Mouse (Mus musculus) heart, embryonic 14.5 days (tissue): ENCODE data around the gene Muc4. TPM values are rescaled to one million over a fixed set of nuclear protein-coding genes. Genes with fewer than 3 reads are reported as not detected.

ENCODE experiments used
- ATAC-seq: fragments of 200-750 bp; cut with Nextera tagmentation; 2 replicates; pipeline ENCODE4 v1.8.0; 2017; ENCODE audit warnings: low read depth, moderate TSS enrichment; ENCODE audit not compliant: insufficient number of reproducible peaks, insufficient read depth, low FRiP score
- H3K27ac ChIP-seq, 2 experiments: fragments of 200-500 bp in 1 of 2; fragments of 300-500 bp in 1 of 2; sonication (generic) in 1 of 2; replicated peaks in 1 of 2; 2 replicates each; pipeline ENCODE4 v1.5.1; 2012 to 2014; ENCODE audit warnings: low read depth in 2 of 2, low read length in 2 of 2, control low read depth in 1 of 2, mild to moderate bottlenecking in 1 of 2, mixed read lengths in 1 of 2; ENCODE audit not compliant: control insufficient read depth in 1 of 2, insufficient read depth in 1 of 2
- H3K27me3 ChIP-seq: fragments of 300-500 bp; sonication (generic); 2 replicates; pipeline ENCODE4 v1.6.1; 2014; ENCODE audit warnings: mild to moderate bottlenecking, low read length, control low read depth; ENCODE audit not compliant: control insufficient read depth, insufficient read depth
- H3K36me3 ChIP-seq: fragments of 300-500 bp; sonication (generic); 2 replicates; pipeline ENCODE4 v1.6.1; 2014; ENCODE audit warnings: mild to moderate bottlenecking, control low read depth, low read length, mixed read lengths; ENCODE audit not compliant: control insufficient read depth, insufficient read depth
- H3K4me1 ChIP-seq, 2 experiments: fragments of 200-500 bp in 1 of 2; fragments of 300-500 bp in 1 of 2; sonication (generic) in 1 of 2; 2 replicates each; pipeline ENCODE4 v1.6.1; 2012 to 2014; ENCODE audit warnings: low read length in 2 of 2, control low read depth in 1 of 2, mixed read lengths in 1 of 2; ENCODE audit not compliant: control insufficient read depth in 2 of 2, insufficient read depth in 2 of 2
- H3K4me2 ChIP-seq: fragments of 300-500 bp; sonication (generic); 2 replicates; pipeline ENCODE4 v1.6.1; 2014; ENCODE audit warnings: mild to moderate bottlenecking, low read length
- H3K4me3 ChIP-seq, 2 experiments: fragments of 200-500 bp in 1 of 2; fragments of 300-500 bp in 1 of 2; sonication (generic) in 1 of 2; 2 replicates each; pipeline ENCODE4 v1.5.1; 2012 to 2014; ENCODE audit warnings: low read length in 2 of 2, mild to moderate bottlenecking in 2 of 2, control low read depth in 1 of 2, low read depth in 1 of 2, moderate library complexity in 1 of 2; ENCODE audit not compliant: control insufficient read depth in 1 of 2, insufficient read depth in 1 of 2
- H3K9ac ChIP-seq: fragments of 300-500 bp; sonication (generic); 2 replicates; pipeline ENCODE4 v1.6.1; 2014; ENCODE audit warnings: mild to moderate bottlenecking, low read length
- H3K9me3 ChIP-seq: fragments of 300-500 bp; sonication (generic); 2 replicates; pipeline ENCODE4 v1.6.1; 2016; ENCODE audit warnings: low read length, control low read depth; ENCODE audit not compliant: control insufficient read depth
- WGBS: fragments of 180-500 bp; shearing (Covaris S2); extraction: QIAGEN DNeasy Blood & Tissue Kit; methylation state at CpG from one replicate; pipeline ENCODE4 v1.1.7; 2014; 5-methylcytosine and 5-hydroxymethylcytosine counted together
- polyA plus RNA-seq: library from polyadenylated mRNA; unstranded; fragments of >200 nt; fragmentation: Nextera tagmentation; extraction: Ambion mirVana; gene quantifications from 2 replicates; pipeline ENCODE4 v1.2.1, GENCODE M21; 2014

The Muc4 gene
- polyA plus RNA-seq, 1 experiment from 2014 or later, result not detected

GRCm38 (mm10) chr16:32805151-32805550, 69.5 kb downstream of the Muc4 start:
- Histone ChIP-seq H3K27ac (no peak overlapping the region), H3K9ac (no peak overlapping the region), H3K4me2 (no peak overlapping the region), H3K4me3 (no peak overlapping the region), H3K36me3 (no peaks in the 10 kb centered on the region), H3K4me1 (peaks cover 18 to 28% of the 10 kb centered on the region in 2 experiments), H3K9me3 (no peaks in the 10 kb centered on the region), H3K27me3 (no peaks in the 10 kb centered on the region)
- no peak for ATAC-seq
- 73% methylated on average over 7 of the region's 7 CpGs for WGBS

GRCm38 (mm10) chr16:32807408-32808185, 71.9 kb downstream of the Muc4 start:
- WGBS, result 69% methylated on average over 8 of the region's 8 CpGs
- Histone ChIP-seq H3K36me3 (no peaks in the 10 kb centered on the region), H3K9ac (no peak overlapping the region), H3K27me3 (no peaks in the 10 kb centered on the region), H3K4me3 (no peak overlapping the region), H3K4me1 (peaks cover 15 to 23% of the 10 kb centered on the region in 2 experiments), H3K4me2 (no peak overlapping the region), H3K9me3 (no peaks in the 10 kb centered on the region), H3K27ac (no peak overlapping the region)
- ATAC-seq, result no peak

GRCm38 (mm10) chr16:32810321-32810720, 74.6 kb downstream of the Muc4 start, which contains the start of gene Smbd1:
Smbd1 (minus strand) TSS chr16:32810477.
- no peak within 1 kb of the TSS for H3K4me2 ChIP-seq
- H3K36me3 ChIP-seq, result no peaks in the 10 kb centered on the region
- H3K27me3 ChIP-seq, result no peaks in the 10 kb centered on the region
- 89% methylated on average over 4 of the region's 4 CpGs for WGBS
- H3K9me3 ChIP-seq, result no peaks in the 10 kb centered on the region
- ATAC-seq, result no peak
- no peak within 1 kb of the TSS for H3K27ac ChIP-seq
- H3K4me1 ChIP-seq, result peaks cover 17 to 21% of the 10 kb centered on the region in 2 experiments
- no peak within 1 kb of the TSS for H3K4me3 ChIP-seq
- H3K9ac ChIP-seq, result no peak within 1 kb of the TSS

- Histone ChIP-seq H3K4me3 (no peak overlapping the region), H3K4me1 (peaks cover 13 to 21% of the 10 kb centered on the region in 2 experiments), H3K27ac (no peak overlapping the region), H3K9me3 (no peaks in the 10 kb centered on the region), H3K36me3 (no peaks in the 10 kb centered on the region), H3K9ac (no peak overlapping the region), H3K27me3 (no peaks in the 10 kb centered on the region), H3K4me2 (peak overlapping the region; percentile 50)
- whole genome bisulfite sequencing, result 3% methylated on average over 9 of the region's 9 CpGs
- ATAC-seq, result no peak
Measured at GRCm38 (mm10) chr16:32812888-32813361, 77.2 kb downstream of the Muc4 start.

GRCm38 (mm10) chr16:32813362-32813761, 77.7 kb downstream of the Muc4 start:
- peak overlapping the region; percentile 50 for H3K4me2 ChIP-seq
- no peaks in the 10 kb centered on the region for H3K27me3 ChIP-seq
- 57% methylated on average over 9 of the region's 9 CpGs for WGBS
- no peak overlapping the region for H3K9ac ChIP-seq
- H3K4me3 ChIP-seq, result no peak overlapping the region
- no peaks in the 10 kb centered on the region for H3K9me3 ChIP-seq
- peaks cover 13 to 21% of the 10 kb centered on the region in 2 experiments for H3K4me1 ChIP-seq
- H3K36me3 ChIP-seq, result no peaks in the 10 kb centered on the region
- H3K27ac ChIP-seq, result 0 out of 4 replicates have a peak overlapping the region, but pooled peaks of 1 of the 2 experiments have one; percentile 10
- ATAC-seq, result no peak

- H3K4me1 ChIP-seq, result peaks cover 13 to 21% of the 10 kb centered on the region in 2 experiments
- no peak for ATAC-seq
- peak overlapping the region in 1 of 2 experiments; percentile 10; a peak in 1 of 4 replicates for H3K27ac ChIP-seq
- no peaks in the 10 kb centered on the region for H3K27me3 ChIP-seq
- no peak overlapping the region for H3K4me3 ChIP-seq
- H3K36me3 ChIP-seq, result no peaks in the 10 kb centered on the region
- no peaks in the 10 kb centered on the region for H3K9me3 ChIP-seq
- no peak overlapping the region for H3K4me2 ChIP-seq
- WGBS, result 68% methylated on average over 3 of the region's 3 CpGs
- H3K9ac ChIP-seq, result no peak overlapping the region
Measured at GRCm38 (mm10) chr16:32813771-32814170, 78.1 kb downstream of the Muc4 start.

GRCm38 (mm10) chr16:32814539-32814938, 78.9 kb downstream of the Muc4 start:
- no peaks in the 10 kb centered on the region for H3K9me3 ChIP-seq
- no peak for ATAC-seq
- H3K4me2 ChIP-seq, result peak overlapping the region; percentile 66
- peaks cover 15 to 21% of the 10 kb centered on the region in 2 experiments for H3K4me1 ChIP-seq
- peak overlapping the region; percentile 31 to 47 for H3K4me3 ChIP-seq
- H3K9ac ChIP-seq, result peak overlapping the region; percentile 61
- H3K36me3 ChIP-seq, result no peaks in the 10 kb centered on the region
- H3K27me3 ChIP-seq, result no peaks in the 10 kb centered on the region
- 18% methylated on average over 14 of the region's 14 CpGs for WGBS
- peak overlapping the region; percentile 86 to 90 for H3K27ac ChIP-seq
